Mouse (Mus musculus): ENCODE measurements around the gene Sumo1.
"Not testable (repeated sequence)": the region's sequence is repeated elsewhere in the genome, so short reads cannot be mapped to it uniquely, and the experiment has no call there.

Gene Sumo1

GRCm38 (mm10) chr1:59636349-59636748 is 34.3 kb downstream of the Sumo1 start:
- no peak for DNase-seq (ENCODE audit: low spot score)

- no peak for DNase-seq (ENCODE audit: low spot score)
Observed at GRCm38 (mm10) chr1:59633056-59633455, 37.6 kb downstream of the Sumo1 start.

GRCm38 (mm10) chr1:59631986-59632659 is 38.5 kb downstream of the Sumo1 start:
- DNase-seq (ENCODE audit: low spot score) = no peak

GRCm38 (mm10) chr1:59630356-59630755 is 40.3 kb downstream of the Sumo1 start:
- not testable (repeated sequence) for DNase-seq (ENCODE audit: low spot score)

GRCm38 (mm10) chr1:59629194-59629593 is 41.4 kb downstream of the Sumo1 start:
- no peak for DNase-seq (ENCODE audit: low spot score)

GRCm38 (mm10) chr1:59625410-59625809 is 45.2 kb downstream of the Sumo1 start:
- DNase-seq (ENCODE audit: low spot score) = no peak

- no peak for DNase-seq (ENCODE audit: low spot score)
Observed at GRCm38 (mm10) chr1:59623325-59624017, 47.2 kb downstream of the Sumo1 start.

- DNase-seq (ENCODE audit: low spot score) = no peak
Observed at GRCm38 (mm10) chr1:59619201-59619600, 51.4 kb downstream of the Sumo1 start.

- DNase-seq (ENCODE audit: low spot score) = no peak
Observed at GRCm38 (mm10) chr1:59615021-59615420, 55.6 kb downstream of the Sumo1 start.

- peak; percentile 69 for DNase-seq (ENCODE audit: low spot score)
Observed at GRCm38 (mm10) chr1:59613795-59614194, 56.8 kb downstream of the Sumo1 start.

- DNase-seq (ENCODE audit: low spot score) = no peak
Observed at GRCm38 (mm10) chr1:59610929-59611328, 59.7 kb downstream of the Sumo1 start.

- DNase-seq (ENCODE audit: low spot score) = no peak
Observed at GRCm38 (mm10) chr1:59609896-59610295, 60.7 kb downstream of the Sumo1 start.

GRCm38 (mm10) chr1:59609458-59609857 is 61.2 kb downstream of the Sumo1 start:
- DNase-seq (ENCODE audit: low spot score) = no peak

GRCm38 (mm10) chr1:59608920-59609319 is 61.7 kb downstream of the Sumo1 start:
- no peak for DNase-seq (ENCODE audit: low spot score)

GRCm38 (mm10) chr1:59608125-59608762 is 62.4 kb downstream of the Sumo1 start:
- DNase-seq (ENCODE audit: low spot score) = no peak

GRCm38 (mm10) chr1:59607071-59607470 is 63.6 kb downstream of the Sumo1 start:
- no peak for DNase-seq (ENCODE audit: low spot score)

GRCm38 (mm10) chr1:59606479-59606878 is 64.2 kb downstream of the Sumo1 start:
- DNase-seq (ENCODE audit: low spot score) = no peak

GRCm38 (mm10) chr1:59603893-59604292 is 66.7 kb downstream of the Sumo1 start:
- DNase-seq (ENCODE audit: low spot score) = no peak

- DNase-seq (ENCODE audit: low spot score) = no peak
Observed at GRCm38 (mm10) chr1:59603417-59603712, 67.3 kb downstream of the Sumo1 start.

- no peak for DNase-seq (ENCODE audit: low spot score)
Observed at GRCm38 (mm10) chr1:59602531-59603416, 67.9 kb downstream of the Sumo1 start.

GRCm38 (mm10) chr1:59595609-59596008 is 75.0 kb downstream of the Sumo1 start:
- DNase-seq (ENCODE audit: low spot score) = no peak

- DNase-seq (ENCODE audit: low spot score) = no peak
Observed at GRCm38 (mm10) chr1:59594586-59595266, 75.9 kb downstream of the Sumo1 start.

Data from testis, postnatal 14 days (tissue).